In genomic region chr7:66375736-66376135, GRCm38 (mm10) we compare ENCODE assay signal across 26 mouse cellular contexts. TPM values are rescaled to one million over a fixed set of nuclear protein-coding genes. Genes with fewer than 3 reads are reported as not detected.
A peak's percentile ranks its signal among the peaks of the same experiment; 100 is the strongest.
DNase-seq lines count a peak whose midpoint lies in the region; ATAC-seq and TF ChIP-seq lines count a peak whose summit lies in the region.
"Had no signal": no experiment of that assay in that cellular context is flagged by ENCODE, and none has a peak within 500 bp of the region (broad histone marks: within the 10 kb centered on the region; RNA-seq: fewer than 3 reads in every experiment).

No protein-coding gene starts in this region.

- H3K9ac ChIP-seq in lung, embryonic 14.5 days: no peak overlapping the region
- H3K9ac ChIP-seq in stomach, embryonic 15.5 days: no peak overlapping the region
- no peak overlapping the region for H3K9ac ChIP-seq in midbrain, embryonic 15.5 days
- H3K9ac ChIP-seq: forebrain, embryonic 12.5 days; hindbrain, embryonic 15.5 days; neural tube, embryonic 12.5 days had no signal

- no peaks in the 10 kb centered on the region for H3K4me1 ChIP-seq in lung, embryonic 14.5 days (ENCODE audit: insufficient read depth)
- H3K4me1 ChIP-seq in stomach, embryonic 15.5 days: no peaks in the 10 kb centered on the region
- H3K4me1 ChIP-seq in midbrain, embryonic 15.5 days: no peaks in the 10 kb centered on the region
- H3K4me1 ChIP-seq: forebrain, embryonic 12.5 days; hindbrain, embryonic 15.5 days; neural tube, embryonic 12.5 days had no signal

- peaks cover 20% of the 10 kb centered on the region for H3K36me3 ChIP-seq in lung, embryonic 14.5 days (ENCODE audit: insufficient read depth)
- H3K36me3 ChIP-seq in stomach, embryonic 15.5 days: no peaks in the 10 kb centered on the region
- H3K36me3 ChIP-seq in midbrain, embryonic 15.5 days (replicated peaks): no peaks in the 10 kb centered on the region
- H3K36me3 ChIP-seq: forebrain, embryonic 12.5 days; hindbrain, embryonic 15.5 days; neural tube, embryonic 12.5 days had no signal

- DNase-seq in adrenal gland, postnatal 14 days: peak; percentile 32
- no peak for DNase-seq in adrenal gland, postnatal 25 days
- DNase-seq in lung, embryonic 14.5 days: no peak
- no peak for DNase-seq in lung, postnatal 25 days (ENCODE audit: low spot score)
- peak; percentile 34 for DNase-seq in NIH3T3 (ENCODE audit: low read depth)
- no peak for DNase-seq in cerebellum, adult 18-20 months
- DNase-seq: cerebellum, adult 9-10 months; gastrocnemius, postnatal 14 days; heart, postnatal 14 days; kidney, postnatal 4 days; spleen, adult 18-20 months; thymus, postnatal 25 days had no signal

- peak overlapping the region; percentile 40; the same call in 1 of the 2 replicates for H3K4me2 ChIP-seq in lung, embryonic 14.5 days
- H3K4me2 ChIP-seq in stomach, embryonic 15.5 days: no peak overlapping the region
- H3K4me2 ChIP-seq in midbrain, embryonic 15.5 days: no peak overlapping the region
- H3K4me2 ChIP-seq: forebrain, embryonic 12.5 days; hindbrain, embryonic 15.5 days; neural tube, embryonic 12.5 days had no signal

- H3K27ac ChIP-seq in lung, embryonic 14.5 days (ENCODE audit: low read depth): peak overlapping the region; percentile 86
- H3K27ac ChIP-seq in stomach, embryonic 15.5 days: peak overlapping the region; percentile 82
- no peak overlapping the region for H3K27ac ChIP-seq in midbrain, embryonic 15.5 days
- H3K27ac ChIP-seq: forebrain, embryonic 12.5 days; hindbrain, embryonic 15.5 days; neural tube, embryonic 12.5 days had no signal

- 81% methylated on average over 4 of the region's 4 CpGs for WGBS in lung, embryonic 14.5 days
- WGBS in stomach, embryonic 15.5 days: 82% methylated on average over 4 of the region's 4 CpGs
- 92% methylated on average over 4 of the region's 4 CpGs for WGBS in midbrain, embryonic 15.5 days

- no peaks in the 10 kb centered on the region for H3K9me3 ChIP-seq in lung, embryonic 14.5 days (ENCODE audit: low read depth, low read length)
- no peaks in the 10 kb centered on the region for H3K9me3 ChIP-seq in stomach, embryonic 15.5 days
- no peaks in the 10 kb centered on the region for H3K9me3 ChIP-seq in midbrain, embryonic 15.5 days
- H3K9me3 ChIP-seq: forebrain, embryonic 12.5 days; hindbrain, embryonic 15.5 days; neural tube, embryonic 12.5 days had no signal

- no peak for TF ChIP-seq CTCF in lung, embryonic 14.5 days (IDR thresholded peaks at IDR 0.05; ENCODE audit: low read depth)

- no peaks in the 10 kb centered on the region for H3K27me3 ChIP-seq in lung, embryonic 14.5 days (ENCODE audit: insufficient read depth, low read length)
- H3K27me3 ChIP-seq in stomach, embryonic 15.5 days (replicated peaks): no peaks in the 10 kb centered on the region
- no peaks in the 10 kb centered on the region for H3K27me3 ChIP-seq in midbrain, embryonic 15.5 days (replicated peaks)
- H3K27me3 ChIP-seq: forebrain, embryonic 12.5 days; hindbrain, embryonic 15.5 days; neural tube, embryonic 12.5 days had no signal

- no peak overlapping the region for H3K4me3 ChIP-seq in lung, embryonic 14.5 days (ENCODE audit: low read depth, low read length)
- H3K4me3 ChIP-seq in stomach, embryonic 15.5 days (replicated peaks): no peak overlapping the region
- no peak overlapping the region for H3K4me3 ChIP-seq in midbrain, embryonic 15.5 days
- H3K4me3 ChIP-seq: forebrain, embryonic 12.5 days; hindbrain, embryonic 15.5 days; neural tube, embryonic 12.5 days had no signal

- ATAC-seq in lung, embryonic 14.5 days (ENCODE audit: insufficient read depth): no peak
- ATAC-seq in stomach, embryonic 15.5 days (ENCODE audit: insufficient read depth, low FRiP score, low read depth): no peak
- no peak for ATAC-seq in midbrain, embryonic 15.5 days (replicated peaks)
- ATAC-seq: intestine, postnatal 0 days had no signal

RNA-seq across cellular contexts. Expression of gene Gm10974, which starts 10.0 kb away (rescaled TPM):
- total RNA-seq in adrenal gland, postnatal 14 days (2021): not detected in 2 replicates
- not detected in 2 replicates for total RNA-seq in adrenal gland, postnatal 25 days (2021)
- polyA plus RNA-seq in lung, embryonic 14.5 days (2014; fragmentation: Nextera tagmentation; extraction: Ambion mirVana): not detected in 2 replicates
- not detected in 2 replicates for polyA plus RNA-seq in stomach, embryonic 15.5 days (2015; fragmentation: Nextera tagmentation; extraction: Ambion mirVana)
- polyA plus RNA-seq in midbrain, embryonic 15.5 days (2015; fragmentation: Nextera tagmentation; extraction: Ambion mirVana): not detected in 2 replicates
- total RNA-seq: gastrocnemius, postnatal 14 days; heart, postnatal 14 days; layer of hippocampus, postnatal 10 days; left cerebral cortex, postnatal 14 days; megakaryocyte-erythroid progenitor cell, adult 5-6 weeks had no signal
- polyA plus RNA-seq: C2C12; cortical plate, adult 2 months; forebrain, embryonic 12.5 days; hindbrain, embryonic 15.5 days; intestine, postnatal 0 days; limb, embryonic 14.5 days; liver, embryonic 16.5 days; neural tube, embryonic 12.5 days; testis, adult 2 months had no signal

RNA-seq across cellular contexts. Expression of gene Lrrk1, which starts 12.4 kb away (rescaled TPM):
- total RNA-seq in adrenal gland, postnatal 14 days (2021): 12.2 and 14.6 TPM in 2 replicates
- 16.6 and 18.5 TPM in 2 replicates for total RNA-seq in adrenal gland, postnatal 25 days (2021)
- polyA plus RNA-seq in lung, embryonic 14.5 days (2014; fragmentation: Nextera tagmentation; extraction: Ambion mirVana): 23.3 and 25.8 TPM in 2 replicates
- 19.5 and 19.7 TPM in 2 replicates for polyA plus RNA-seq in stomach, embryonic 15.5 days (2015; fragmentation: Nextera tagmentation; extraction: Ambion mirVana)
- polyA plus RNA-seq in midbrain, embryonic 15.5 days (2015; fragmentation: Nextera tagmentation; extraction: Ambion mirVana): 3.7 and 4.1 TPM in 2 replicates

RNA-seq across cellular contexts. Expression of gene Aldh1a3, which starts 51.6 kb away (rescaled TPM):
- 10.9 and 12.6 TPM in 2 replicates for total RNA-seq in adrenal gland, postnatal 14 days (2021)
- total RNA-seq in adrenal gland, postnatal 25 days (2021): 6.1 and 10.9 TPM in 2 replicates
- 1.4 and 1.5 TPM in 2 replicates for polyA plus RNA-seq in lung, embryonic 14.5 days (2014; fragmentation: Nextera tagmentation; extraction: Ambion mirVana)
- 9.5 and 11.5 TPM in 2 replicates for polyA plus RNA-seq in stomach, embryonic 15.5 days (2015; fragmentation: Nextera tagmentation; extraction: Ambion mirVana)
- 0.83 and 1.0 TPM in 2 replicates for polyA plus RNA-seq in midbrain, embryonic 15.5 days (2015; fragmentation: Nextera tagmentation; extraction: Ambion mirVana)

Comparison
In these comparisons a context has a peak if more than half of its experiments do, and no peak if none do; other contexts are left out.
1. DNase-seq: peak in adrenal gland, postnatal 14 days (single experiment) and NIH3T3 (single experiment); none in adrenal gland, postnatal 25 days (single experiment), lung, embryonic 14.5 days (single experiment), lung, postnatal 25 days (single experiment) and cerebellum, adult 18-20 months (0 of 2).